Mouse (Mus musculus) CH12.LX (cell line): Measurements from ENCODE around the gene Kdelr2. TPM values are rescaled to one million over a fixed set of nuclear protein-coding genes. Genes with fewer than 3 reads are reported as not detected.

ENCODE experiments used
- DNase-seq: peaks from one replicate; pipeline ENCODE4 v3.0.0-alpha.2; 2013; ENCODE audit errors: extremely low read depth
- H3K27ac ChIP-seq: 2 replicates; pipeline ENCODE4 v1.5.1; 2012; ENCODE audit warnings: low read depth, mild to moderate bottlenecking, control low read depth, moderate library complexity; ENCODE audit not compliant: insufficient read depth
- H3K27me3 ChIP-seq: replicated peaks from 2 replicates; pipeline ENCODE3; 2012; ENCODE audit warnings: inconsistent platforms
- H3K36me3 ChIP-seq, 2 experiments: replicated peaks in 1 of 2; 2 replicates each; pipeline versions ENCODE3 to v1.6.1; 2012; ENCODE audit warnings: inconsistent platforms in 1 of 2, low read length in 1 of 2, mild to moderate bottlenecking in 1 of 2, mixed read lengths in 1 of 2, moderate library complexity in 1 of 2; ENCODE audit not compliant: control insufficient read depth in 1 of 2, insufficient read depth in 1 of 2
- H3K4me1 ChIP-seq, 2 experiments: 2 replicates each; pipeline ENCODE4 v1.6.1; 2012; ENCODE audit warnings: inconsistent platforms in 1 of 2, moderate library complexity in 1 of 2; ENCODE audit not compliant: insufficient read depth in 2 of 2, control insufficient read depth in 1 of 2
- H3K4me2 ChIP-seq: 2 replicates; pipeline ENCODE4 v1.6.1; 2012; ENCODE audit warnings: low read depth, mild to moderate bottlenecking, control low read depth; ENCODE audit not compliant: poor library complexity, insufficient read depth, severe bottlenecking
- H3K4me3 ChIP-seq, 3 experiments: fragments of 150-350 bp in 1 of 3; sonication (generic) in 1 of 3; replicated peaks in 1 of 3; 2 replicates each; pipeline versions ENCODE3 to v1.5.1; 2011 to 2012; ENCODE audit warnings: low read depth in 2 of 3, low read length in 2 of 3, mild to moderate bottlenecking in 2 of 3, moderate library complexity in 2 of 3, control low read depth in 1 of 3, improper control_type of control experiment in 1 of 3, inconsistent platforms in 1 of 3, mixed read lengths in 1 of 3; ENCODE audit not compliant: poor library complexity in 1 of 3
- H3K79me2 ChIP-seq: replicated peaks from 2 replicates; pipeline ENCODE4 v1.6.1; 2012; ENCODE audit warnings: mild to moderate bottlenecking, moderate library complexity; ENCODE audit not compliant: control insufficient read depth, poor library complexity, insufficient read depth, severe bottlenecking; ENCODE audit errors: extremely low read depth
- H3K9ac ChIP-seq: 2 replicates; pipeline ENCODE4 v1.6.1; 2012; ENCODE audit warnings: low read depth, mild to moderate bottlenecking, control low read depth, moderate library complexity; ENCODE audit not compliant: insufficient read depth
- H3K9me3 ChIP-seq: replicated peaks from 2 replicates; pipeline ENCODE3; 2012; ENCODE audit warnings: low read length, inconsistent platforms, mixed read lengths
- CHD1 ChIP-seq: IDR thresholded peaks from 2 replicates; pipeline ENCODE4 v1.6.1; 2012; ENCODE audit warnings: low read depth, low read length, improper control_type of control experiment, inconsistent platforms
- CHD2 ChIP-seq: IDR thresholded peaks from 2 replicates; pipeline ENCODE4 v1.6.1; 2011; ENCODE audit warnings: low read length, improper control_type of control experiment
- CTCF ChIP-seq, 2 experiments: IDR thresholded peaks in 1 of 2; conservative IDR thresholded peaks in 1 of 2; 2 replicates each; pipeline ENCODE4 v1.5.1; 2011 to 2012; ENCODE audit warnings: low read depth in 2 of 2, low read length in 2 of 2, improper control_type of control experiment in 1 of 2, inconsistent platforms in 1 of 2, mild to moderate bottlenecking in 1 of 2, moderate library complexity in 1 of 2
- E2F4 ChIP-seq: IDR thresholded peaks from 2 replicates; pipeline ENCODE4 v1.6.1; 2011; ENCODE audit warnings: low read depth, low read length, improper control_type of control experiment; ENCODE audit not compliant: insufficient replicate concordance
- ETS1 ChIP-seq: conservative IDR thresholded peaks from 2 replicates; pipeline ENCODE4 v1.6.1; 2012; ENCODE audit warnings: low read depth, mild to moderate bottlenecking, inconsistent platforms, low read length, improper control_type of control experiment, moderate library complexity
- GABPA ChIP-seq: IDR thresholded peaks from 2 replicates; pipeline ENCODE4 v1.6.1; 2012; ENCODE audit warnings: low read depth, low read length, improper control_type of control experiment, inconsistent platforms; ENCODE audit not compliant: insufficient replicate concordance
- HCFC1 ChIP-seq: IDR thresholded peaks from 2 replicates; pipeline ENCODE4 v1.6.1; 2012; ENCODE audit warnings: low read depth, mild to moderate bottlenecking, inconsistent platforms, low read length, improper control_type of control experiment
- JUN ChIP-seq: IDR thresholded peaks from 2 replicates; pipeline ENCODE4 v1.6.1; 2011; ENCODE audit warnings: low read depth, mild to moderate bottlenecking, low read length, improper control_type of control experiment, moderate library complexity; ENCODE audit not compliant: insufficient read depth
- JUND ChIP-seq: conservative IDR thresholded peaks from 2 replicates; pipeline ENCODE4 v1.6.1; 2011; ENCODE audit warnings: low read depth, low read length, improper control_type of control experiment
- KAT2A ChIP-seq: IDR thresholded peaks from 2 replicates; pipeline ENCODE4 v1.6.1; 2012; ENCODE audit warnings: low read length, improper control_type of control experiment, inconsistent platforms; ENCODE audit not compliant: insufficient replicate concordance
- MAFK ChIP-seq: IDR thresholded peaks from 2 replicates; pipeline ENCODE4 v1.6.1; 2011; ENCODE audit warnings: low read length, improper control_type of control experiment; ENCODE audit not compliant: insufficient replicate concordance
- MXI1 ChIP-seq: IDR thresholded peaks from 2 replicates; pipeline ENCODE4 v1.6.1; 2011; ENCODE audit warnings: mild to moderate bottlenecking, low read depth, low read length, improper control_type of control experiment
- MYC ChIP-seq: IDR thresholded peaks from 2 replicates; pipeline ENCODE4 v1.6.1; 2011; ENCODE audit warnings: low read depth, mild to moderate bottlenecking, improper control_type of control experiment, low read length
- PAX5 ChIP-seq: IDR thresholded peaks from 2 replicates; pipeline ENCODE4 v1.6.1; 2012; ENCODE audit warnings: low read length, inconsistent platforms, mixed read lengths
- POLR2AphosphoS2 ChIP-seq: IDR thresholded peaks from 2 replicates; pipeline ENCODE4 v1.6.1; 2011; ENCODE audit warnings: low read depth, low read length, improper control_type of control experiment
- RAD21 ChIP-seq: IDR thresholded peaks from 2 replicates; pipeline ENCODE4 v1.6.1; 2011; ENCODE audit warnings: low read depth, mild to moderate bottlenecking, low read length, improper control_type of control experiment, moderate library complexity
- TBP ChIP-seq: conservative IDR thresholded peaks from 2 replicates; pipeline ENCODE4 v1.6.1; 2011; ENCODE audit warnings: low read depth, low read length, improper control_type of control experiment
- TCF12 ChIP-seq: IDR thresholded peaks from 2 replicates; pipeline ENCODE4 v1.6.1; 2014; ENCODE audit warnings: low read depth, mild to moderate bottlenecking, inconsistent platforms, low read length, improper control_type of control experiment
- USF2 ChIP-seq: conservative IDR thresholded peaks from 2 replicates; pipeline ENCODE4 v1.6.1; 2011; ENCODE audit warnings: low read depth, low read length, improper control_type of control experiment
- ZKSCAN1 ChIP-seq: IDR thresholded peaks from 2 replicates; pipeline ENCODE4 v1.6.1; 2012; ENCODE audit warnings: low read depth, inconsistent platforms, low read length, improper control_type of control experiment, borderline replicate concordance
- ZNF384 ChIP-seq: IDR thresholded peaks from 2 replicates; pipeline ENCODE4 v1.6.1; 2012; ENCODE audit warnings: low read depth, low read length, improper control_type of control experiment, inconsistent platforms
- dilution Hi-C: fragments of 300-500 bp; cut with MboI; formaldehyde crosslinking; loops from 2 replicates; pipeline ENCODE4 v1.14.3; 2020; ENCODE audit warnings: low sequenced_read_pairs; ENCODE audit not compliant: extremely low pct_unique_long_range_greater_than_20kb, extremely low pct_ligation_motif_present
- in situ Hi-C: fragments of 300-500 bp; cut with MboI; formaldehyde crosslinking; loops from 3 replicates; pipeline ENCODE4 v1.14.3; 2019; ENCODE audit warnings: low sequenced_read_pairs, low pct_ligation_motif_present, low pct_unique_long_range_greater_than_20kb, mixed read lengths
- polyA plus RNA-seq: library from polyadenylated mRNA; unstranded; fragments of >175 nt; gene quantifications from 2 replicates; pipeline ENCODE4 v1.2.1, GENCODE M21; 2012; ENCODE audit warnings: low read depth; ENCODE audit not compliant: insufficient read length
- total RNA-seq, 2 experiments: library from RNA; depleted of rRNA; stranded (reverse); fragments of 300-350 nt in 1 of 2; fragments of >200 nt in 1 of 2; gene quantifications; 2 replicates each; pipeline ENCODE4 v1.2.3; 2012 to 2014

Kdelr2 gene
- total and polyA plus RNA-seq, 3 experiments: 75.7 to 117 (median 77.7) TPM

- TF ChIP-seq TCF12: peak; percentile 81
Observed at GRCm38 (mm10) chr5:143403221-143404147, at the start of gene Kdelr2 (continued).

DNA sequence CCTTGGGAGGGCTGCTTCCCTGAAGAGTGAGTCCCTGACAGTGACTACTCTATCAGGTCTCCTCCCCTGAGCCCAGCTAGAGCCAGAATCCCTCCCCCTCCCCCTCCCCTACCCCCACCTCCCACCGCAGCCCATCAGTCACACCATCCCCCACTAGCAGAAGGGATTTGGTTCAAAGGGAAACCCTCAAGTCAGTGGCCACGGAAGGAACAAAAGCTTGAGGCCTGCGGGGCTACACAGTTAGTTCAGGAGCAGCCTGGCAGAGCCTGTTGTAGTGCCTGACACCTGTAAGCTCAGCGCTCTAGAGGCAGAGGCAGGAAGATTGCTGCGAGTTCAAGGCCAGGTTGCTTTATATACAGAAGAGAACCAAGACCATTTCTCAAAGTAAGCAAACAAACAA, 47.6 kb upstream of the Kdelr2 start:
- DNase-seq: no peak
- Histone ChIP-seq H3K36me3 (no peaks in the 10 kb centered on the region), H3K4me1 (peaks cover 0 to 6% of the 10 kb centered on the region in 2 experiments; a peak in 2 of 4 replicates), H3K4me2 (no peak overlapping the region), H3K79me2 (no peaks in the 10 kb centered on the region), H3K27ac (no peak overlapping the region), H3K9ac (no peak overlapping the region), H3K4me3 (no peak overlapping the region), H3K9me3 (peaks cover 21% of the 10 kb centered on the region), H3K27me3 (peaks cover 34% of the 10 kb centered on the region)
- in situ Hi-C loops (no loop called here), dilution Hi-C loops (no loop called here)
- no peak for TF ChIP-seq RAD21
- no peak for TF ChIP-seq TBP
- TF ChIP-seq KAT2A: no peak

GRCm38 (mm10) chr5:143356686-143357388, 46.8 kb upstream of the Kdelr2 start, which contains the start of gene Grid2ip:
TSS of gene Grid2ip (plus strand) at chr5:143357338.
- H3K36me3 ChIP-seq: no peaks in the 10 kb centered on the region
- in situ Hi-C loops (no loop called here), dilution Hi-C loops (no loop called here)
- no peak for DNase-seq
- peaks cover 0 to 6% of the 10 kb centered on the region in 2 experiments; a peak in 2 of 4 replicates for H3K4me1 ChIP-seq
- TF ChIP-seq HCFC1 (no peak), TCF12 (no peak), GABPA (no peak), CHD1 (no peak), MYC (no peak), MAFK (no peak), E2F4 (no peak), POLR2AphosphoS2 (no peak), ZKSCAN1 (no peak), JUND (no peak), ZNF384 (no peak), CHD2 (no peak), RAD21 (no peak), USF2 (no peak), JUN (no peak), PAX5 (no peak), ETS1 (no peak), MXI1 (no peak), CTCF (conservative IDR thresholded peaks at IDR 0.05 in 1 of 2, IDR thresholded peaks at IDR 0.05 in 1 of 2; ENCODE audit: low read depth in 2 of 2, low read length in 2 of 2) (no peak)
- no peak within 1 kb of the TSS for H3K4me2 ChIP-seq
- H3K79me2 ChIP-seq: no peaks in the 10 kb centered on the region
- no peak within 1 kb of the TSS for H3K9ac ChIP-seq
- peaks cover 39% of the 10 kb centered on the region for H3K27me3 ChIP-seq
- H3K9me3 ChIP-seq: peaks cover 19% of the 10 kb centered on the region
- no peak within 1 kb of the TSS for H3K4me3 ChIP-seq
- no peak within 1 kb of the TSS for H3K27ac ChIP-seq
